Mouse (Mus musculus) left cerebral cortex, adult 11 months (tissue): ENCODE measurements around the gene Anapc15.

Source experiments
- DNase-seq: peaks from one replicate; pipeline ENCODE4 v3.0.0; 2022; ENCODE audit warnings: low spot score

Gene Anapc15

GRCm38 (mm10) chr7:101863415-101863814 is at the start of gene Anapc15:
Gene Anapc15 (plus strand): TSS chr7:101863715.
- no peak for DNase-seq

- DNase-seq: no peak
Observed at GRCm38 (mm10) chr7:101817861-101818401, 45.6 kb upstream of the Anapc15 start, which contains the start of gene Phox2a. Gene Phox2a (plus strand): TSS chr7:101818313.

- DNase-seq: no peak
Observed at GRCm38 (mm10) chr7:101820295-101821030, 43.1 kb upstream of the Anapc15 start.

GRCm38 (mm10) chr7:101821571-101822501 is 41.7 kb upstream of the Anapc15 start:
- DNase-seq: no peak

GRCm38 (mm10) chr7:101822836-101823757 is 40.4 kb upstream of the Anapc15 start:
- no peak for DNase-seq

GRCm38 (mm10) chr7:101823758-101824630 is 39.5 kb upstream of the Anapc15 start:
- no peak for DNase-seq

- no peak for DNase-seq
Observed at GRCm38 (mm10) chr7:101830373-101830772, 33.1 kb upstream of the Anapc15 start.

GRCm38 (mm10) chr7:101831437-101831836 is 32.1 kb upstream of the Anapc15 start:
- DNase-seq: no peak

GRCm38 (mm10) chr7:101832372-101832771 is 31.1 kb upstream of the Anapc15 start:
- DNase-seq: no peak

- no peak for DNase-seq
Observed at GRCm38 (mm10) chr7:101833352-101833751, 30.2 kb upstream of the Anapc15 start.

- no peak for DNase-seq
Observed at GRCm38 (mm10) chr7:101833916-101834584, 29.5 kb upstream of the Anapc15 start.

GRCm38 (mm10) chr7:101834903-101835302 is 28.6 kb upstream of the Anapc15 start:
- DNase-seq: no peak

GRCm38 (mm10) chr7:101835457-101836109 is 27.9 kb upstream of the Anapc15 start:
- no peak for DNase-seq

GRCm38 (mm10) chr7:101836271-101837153 is 27.0 kb upstream of the Anapc15 start:
- DNase-seq: no peak

- DNase-seq: no peak
Observed at GRCm38 (mm10) chr7:101837154-101837605, 26.3 kb upstream of the Anapc15 start.

- DNase-seq: peak; percentile 77
Observed at GRCm38 (mm10) chr7:101837606-101838471, 25.7 kb upstream of the Anapc15 start, which contains the start of gene Inppl1. Gene Inppl1 (minus strand): TSS chr7:101838229.

- DNase-seq: no peak
Observed at GRCm38 (mm10) chr7:101844186-101844585, 19.3 kb upstream of the Anapc15 start.
